Mouse (Mus musculus) adrenal gland, postnatal 14 days (tissue): ENCODE measurements around the gene Wnt5a. TPM values are rescaled to one million over a fixed set of nuclear protein-coding genes. Genes with fewer than 3 reads are reported as not detected.

Experiments used
- DNase-seq: peaks from one replicate; pipeline ENCODE4 v3.0.0; 2021; ENCODE audit warnings: mixed read lengths
- long read RNA-seq, 2 experiments: library from polyadenylated mRNA; stranded (forward); transcript quantifications; one replicate each; pipeline ENCODE4 v2.0.0; 2021
- total RNA-seq: library from RNA; stranded (reverse); gene quantifications from 2 replicates; pipeline ENCODE4 v1.2.3, GENCODE M21; 2021

Gene Wnt5a
- total RNA-seq, result 21.5 and 25.7 TPM in 2 replicates
- long read RNA-seq, experiment 1, full-length matches to known transcripts, result 4 of 4 reads
- long read RNA-seq, experiment 1, partial matches to known transcripts, result 0 of 4 reads
- long read RNA-seq, experiment 1, other reads (novel, unspliced or antisense), result 0 of 4 reads
- long read RNA-seq, experiment 2, full-length matches to known transcripts, result 5 of 6 reads
- long read RNA-seq, experiment 2, partial matches to known transcripts, result 0 of 6 reads
- long read RNA-seq, experiment 2, other reads (novel, unspliced or antisense), result 1 of 6 reads

DNA sequence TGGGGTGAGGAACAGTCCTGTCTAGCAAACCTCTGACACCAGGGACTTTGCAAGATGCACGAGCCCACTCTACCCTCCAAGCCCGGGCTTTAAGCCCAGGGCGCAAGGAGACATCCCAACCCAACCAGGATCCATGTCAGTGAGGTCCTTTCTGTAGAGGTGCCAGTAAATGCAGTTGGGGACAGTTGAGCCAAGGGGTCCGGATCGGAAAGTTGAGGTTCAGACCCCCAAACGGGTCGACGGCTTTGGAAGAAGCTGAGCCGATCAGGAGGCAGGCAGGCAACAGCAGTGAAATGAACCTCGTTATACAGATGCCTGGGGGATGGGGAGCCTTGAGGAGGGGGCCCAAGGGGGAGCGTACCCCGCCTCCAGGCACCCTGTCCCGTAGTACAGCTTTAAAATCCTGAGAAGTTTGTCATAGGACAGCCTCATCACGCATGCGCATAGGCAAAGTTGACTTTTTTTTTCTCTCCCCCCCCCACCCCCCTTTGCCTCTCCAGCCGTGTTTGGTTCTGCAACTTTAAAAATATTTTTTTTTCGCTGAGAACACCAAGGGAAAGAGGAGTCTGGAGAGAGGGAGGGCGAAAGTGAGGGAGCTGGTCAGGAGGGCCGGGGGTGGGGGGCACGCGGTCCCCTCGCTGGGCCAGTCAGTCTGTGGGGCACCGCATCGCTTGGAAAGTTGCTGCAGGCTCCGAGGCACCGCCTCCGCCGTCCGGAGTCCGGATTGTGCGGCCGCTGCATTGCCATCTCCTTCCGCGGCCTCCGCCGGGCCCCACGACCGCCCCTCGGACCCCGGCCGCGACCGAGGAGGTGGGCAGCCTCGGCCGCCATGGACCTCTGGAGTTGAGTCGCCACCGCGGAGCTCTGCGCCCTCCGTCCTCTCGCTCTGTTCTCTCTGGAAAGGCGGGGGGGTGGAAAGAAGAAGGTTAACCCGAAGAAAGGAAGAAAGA, at the start of gene Wnt5a:
Wnt5a (plus strand) TSS at position 650 of the 950 bp plus-strand sequence.
- peak; percentile 72 for DNase-seq

DNA sequence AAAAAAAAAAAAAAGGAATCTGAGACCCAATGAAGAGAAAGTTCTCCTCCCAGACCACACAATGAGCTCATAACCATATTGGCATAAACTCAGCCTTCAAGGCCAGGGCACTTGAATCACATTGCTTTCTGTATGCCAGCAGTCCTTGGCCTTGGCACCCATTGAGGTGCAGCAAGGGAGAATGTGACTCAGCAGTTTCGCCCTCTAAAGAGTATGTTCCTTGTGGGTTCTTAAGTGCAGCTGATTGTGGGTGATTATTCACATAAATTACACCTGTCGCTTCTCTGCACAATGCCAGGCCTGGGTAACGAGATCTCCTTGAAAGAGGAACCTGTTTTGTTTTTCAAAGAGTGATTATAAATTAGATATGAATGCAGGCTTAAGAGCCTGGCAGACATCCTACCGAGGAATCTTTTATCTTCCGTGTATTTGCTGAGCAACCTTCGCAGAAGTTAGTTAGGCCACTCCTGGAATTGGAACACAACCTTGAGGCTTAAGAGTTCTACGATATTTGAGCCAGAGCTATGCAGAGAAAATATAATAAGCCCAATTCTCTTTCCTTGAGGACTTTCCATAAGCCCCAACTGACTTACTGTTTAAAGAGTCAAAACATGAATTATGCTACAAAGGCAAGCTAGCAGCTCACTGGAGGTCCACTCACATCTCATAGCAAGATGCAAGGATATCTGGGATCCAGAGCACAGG, 48.0 kb upstream of the Wnt5a start:
- peak; percentile 74 for DNase-seq

- no peak for DNase-seq
These were observed 47.1 kb upstream of the Wnt5a start for GRCm38 (mm10) chr14:28457428-28457827.

- DNase-seq, result no peak
These were observed 36.6 kb upstream of the Wnt5a start for GRCm38 (mm10) chr14:28467956-28468355.

GRCm38 (mm10) chr14:28469696-28470095, 34.9 kb upstream of the Wnt5a start:
- peak; percentile 25 for DNase-seq

DNA sequence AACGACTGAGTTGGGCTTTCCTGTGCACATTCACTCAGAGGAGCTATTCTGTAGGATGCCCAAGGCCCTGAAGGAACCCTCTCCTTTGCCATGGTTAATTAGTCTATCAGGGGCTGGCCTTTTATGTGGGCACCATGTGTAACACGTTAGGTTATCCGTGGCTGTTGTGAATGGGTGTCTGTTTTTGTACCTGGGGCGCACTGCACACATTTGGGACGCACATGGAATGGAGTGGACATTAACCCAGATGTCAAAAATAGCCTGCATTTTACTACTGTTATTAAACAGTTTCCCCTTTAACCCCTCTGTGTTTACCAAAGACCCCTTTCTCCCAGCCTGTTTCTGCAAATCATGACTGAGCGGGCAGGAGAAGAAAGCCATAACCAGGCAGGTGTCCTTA, 34.3 kb upstream of the Wnt5a start:
- DNase-seq, result no peak

DNA sequence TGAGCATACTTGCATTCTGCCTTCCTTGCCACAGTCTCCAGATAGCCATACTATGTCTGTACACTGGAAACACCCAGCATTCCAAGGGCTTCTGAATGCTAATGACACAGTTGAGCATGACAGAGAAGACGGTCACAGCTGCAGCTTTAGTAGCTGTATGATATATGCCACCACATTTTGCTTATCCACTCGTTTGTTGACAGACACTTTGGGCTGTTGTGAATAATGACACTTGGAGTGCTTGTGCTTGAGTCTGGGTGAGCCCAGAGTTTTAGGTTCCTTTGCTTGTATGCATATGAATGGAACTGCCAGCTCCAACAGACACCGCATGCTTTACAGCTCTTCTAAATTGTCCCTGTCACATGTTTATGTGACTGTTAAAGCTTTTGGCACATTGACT, 29.5 kb upstream of the Wnt5a start:
- DNase-seq, result no peak

GRCm38 (mm10) chr14:28475421-28475820, 29.1 kb upstream of the Wnt5a start:
- DNase-seq, result no peak

DNA sequence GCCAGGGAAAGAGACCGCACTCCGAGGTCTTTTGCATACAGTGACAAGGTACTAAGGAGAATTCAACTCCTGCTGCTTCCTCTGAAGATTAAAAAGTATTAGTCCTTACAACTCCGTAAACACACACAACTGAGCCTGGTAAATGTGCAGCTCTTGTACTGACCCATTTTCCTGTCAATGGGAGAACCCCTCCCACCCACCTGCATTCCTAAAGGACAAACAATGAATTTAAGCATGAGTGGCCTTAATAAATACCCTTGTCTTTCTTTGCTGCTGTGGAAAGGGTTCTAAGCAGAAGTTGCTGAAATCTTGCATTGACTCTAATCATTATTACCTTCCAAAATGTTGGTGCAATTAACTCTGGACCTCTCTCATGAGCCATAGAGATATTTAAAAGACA, 27.8 kb upstream of the Wnt5a start:
- DNase-seq, result no peak

DNA sequence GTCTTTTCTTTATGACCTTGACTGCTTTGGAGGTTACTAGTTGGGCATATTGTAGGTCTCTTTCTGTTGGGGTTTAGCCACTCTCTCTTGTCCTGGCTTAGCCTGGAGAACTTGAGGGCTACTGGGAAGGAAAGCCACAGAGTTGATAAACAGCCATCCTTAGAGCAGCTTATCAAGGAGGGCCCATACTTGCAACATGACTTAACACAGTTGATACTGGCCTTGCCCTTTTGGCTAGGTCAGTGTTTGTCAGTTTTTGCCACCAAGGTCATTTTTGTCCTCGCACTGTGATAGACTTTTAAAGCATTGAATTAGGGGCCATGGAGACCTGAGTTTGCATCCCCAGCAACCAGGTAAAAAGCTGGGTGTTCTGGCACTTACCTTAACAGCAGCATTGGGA, 23.7 kb upstream of the Wnt5a start:
- DNase-seq, result no peak

- no peak for DNase-seq
These were observed 10.7 kb upstream of the Wnt5a start for GRCm38 (mm10) chr14:28493806-28494205.

- no peak for DNase-seq
These were observed 10.3 kb upstream of the Wnt5a start for GRCm38 (mm10) chr14:28494273-28494672.

- DNase-seq, result peak; percentile 32
These were observed 3.2 kb upstream of the Wnt5a start for GRCm38 (mm10) chr14:28501216-28501878.

GRCm38 (mm10) chr14:28503276-28503675, 1.3 kb upstream of the Wnt5a start:
- DNase-seq, result no peak

GRCm38 (mm10) chr14:28505051-28505585, 568 bp downstream of the Wnt5a start:
- DNase-seq, result peak; percentile 69

- peak; percentile 59 for DNase-seq
These were observed 1.2 kb downstream of the Wnt5a start for GRCm38 (mm10) chr14:28505586-28506375.

DNA sequence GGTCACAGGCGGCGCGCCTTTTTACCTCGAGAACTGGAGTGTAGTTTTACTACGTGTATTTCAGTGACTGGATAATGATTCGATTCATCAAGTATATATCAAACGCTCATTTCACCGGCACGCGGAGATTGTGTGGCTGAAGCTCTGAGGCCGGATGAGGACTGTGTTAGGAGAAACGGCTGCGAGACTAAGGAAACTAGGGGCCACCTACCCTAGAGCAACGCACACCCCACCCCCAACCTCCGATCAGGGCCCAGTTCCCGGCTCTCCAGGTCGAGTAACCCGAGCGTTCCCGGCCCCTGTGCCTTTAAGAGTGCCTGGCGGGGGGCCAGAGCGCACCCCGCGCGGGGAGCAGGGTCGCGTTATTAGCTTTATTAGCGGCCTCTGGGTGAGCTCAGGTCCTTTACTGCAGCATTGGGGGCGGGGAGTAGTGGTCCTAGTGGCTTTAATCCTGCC, 1.9 kb downstream of the Wnt5a start:
- DNase-seq, result peak; percentile 73

DNA sequence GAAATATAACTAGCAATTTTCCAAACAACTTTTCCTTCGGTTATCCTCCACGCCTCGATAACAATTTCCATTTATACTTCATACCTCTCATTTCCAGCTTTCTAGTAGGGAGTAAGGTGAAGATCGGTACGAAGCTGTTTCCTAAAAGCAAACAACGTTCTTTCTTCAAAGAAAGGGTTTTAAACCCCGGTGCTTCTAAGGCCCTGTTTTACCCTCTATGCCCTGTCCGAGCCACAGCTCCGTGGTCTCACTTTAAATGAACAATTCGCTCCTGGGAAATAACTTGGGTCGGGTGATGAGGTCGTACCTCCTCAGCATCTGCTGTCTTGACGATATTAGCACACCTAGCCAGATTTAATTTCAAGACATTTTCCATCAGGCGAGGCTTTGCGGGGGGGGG, 2.5 kb downstream of the Wnt5a start:
- no peak for DNase-seq

- DNase-seq, result peak; percentile 82
These were observed 2.9 kb downstream of the Wnt5a start for GRCm38 (mm10) chr14:28507471-28507870.

GRCm38 (mm10) chr14:28508288-28509258, 4.0 kb downstream of the Wnt5a start:
- DNase-seq, result no peak
